Mouse (Mus musculus): ENCODE results near the gene Zfp451.
"Not testable (repeated sequence)": the region's sequence is repeated elsewhere in the genome, so short reads cannot be mapped to it uniquely, and the experiment has no call there.

Gene Zfp451

DNA sequence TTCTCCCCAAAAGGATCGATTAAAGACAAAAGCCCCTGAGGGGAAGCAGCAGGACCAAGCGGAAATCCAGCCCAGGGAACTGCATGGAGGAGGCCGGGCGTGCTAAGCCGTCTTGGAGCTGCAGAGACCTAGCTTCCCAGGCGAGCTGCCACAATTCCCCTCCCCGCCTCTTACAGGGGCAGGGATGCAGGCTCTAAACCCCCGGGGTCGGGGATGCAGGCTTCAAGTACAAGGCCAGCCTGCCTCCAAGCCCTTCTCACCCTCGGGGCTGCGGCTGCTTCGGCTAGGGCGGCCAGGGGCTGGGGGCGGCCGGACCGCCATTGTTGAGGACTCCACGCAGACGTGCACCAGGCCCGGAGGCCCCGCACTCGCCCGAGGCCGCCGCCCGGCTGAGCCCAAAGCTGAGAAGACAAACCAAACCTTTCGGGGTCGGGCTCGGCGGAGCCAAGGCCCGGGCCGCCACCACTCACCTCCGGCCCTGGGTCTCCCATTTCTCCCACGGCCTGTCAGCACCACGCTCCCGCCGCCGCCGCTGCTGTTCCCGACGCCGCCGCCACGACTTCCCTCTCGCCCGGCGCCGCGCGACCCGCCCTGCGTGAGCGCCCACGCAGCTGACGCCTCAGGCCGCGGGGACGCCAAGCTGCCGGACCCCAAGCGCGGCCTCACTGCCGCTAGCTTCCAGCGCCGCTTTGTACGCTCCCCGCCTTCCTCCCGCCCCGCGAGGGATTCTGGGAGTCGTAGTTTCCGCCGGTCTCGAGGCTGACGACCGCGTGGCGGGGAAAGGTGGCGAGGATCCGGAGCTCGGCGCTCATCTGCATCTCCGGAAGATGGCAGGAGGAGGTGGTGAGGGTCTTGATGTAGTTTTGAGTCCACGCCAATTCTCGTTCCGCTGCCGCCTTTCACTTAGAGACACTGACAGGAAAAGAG is at the start of gene Zfp451:
Gene Zfp451 (minus strand): TSS at position 728 of the 927 bp plus-strand sequence.
- DNase-seq: peak; percentile 92

DNA sequence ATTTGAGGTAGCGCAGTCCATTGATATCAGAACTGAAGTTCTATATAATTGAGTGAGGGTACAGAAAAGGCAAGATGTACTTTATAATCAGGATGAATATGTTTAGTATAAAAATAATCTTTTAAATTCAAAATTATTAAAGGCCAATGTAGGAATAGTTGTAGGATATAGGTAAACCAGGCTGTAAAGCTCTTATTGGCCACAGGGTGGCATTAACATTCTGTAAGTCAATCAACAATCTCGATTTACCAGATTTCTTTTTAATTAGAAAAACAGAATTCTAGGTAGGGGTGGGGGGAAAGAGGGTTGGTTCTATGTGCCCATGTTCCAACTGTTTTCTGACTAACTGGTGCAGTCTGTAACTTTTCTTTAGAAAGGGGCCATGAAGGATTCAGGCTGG is 32.4 kb upstream of the Zfp451 start:
- no peak for DNase-seq

DNA sequence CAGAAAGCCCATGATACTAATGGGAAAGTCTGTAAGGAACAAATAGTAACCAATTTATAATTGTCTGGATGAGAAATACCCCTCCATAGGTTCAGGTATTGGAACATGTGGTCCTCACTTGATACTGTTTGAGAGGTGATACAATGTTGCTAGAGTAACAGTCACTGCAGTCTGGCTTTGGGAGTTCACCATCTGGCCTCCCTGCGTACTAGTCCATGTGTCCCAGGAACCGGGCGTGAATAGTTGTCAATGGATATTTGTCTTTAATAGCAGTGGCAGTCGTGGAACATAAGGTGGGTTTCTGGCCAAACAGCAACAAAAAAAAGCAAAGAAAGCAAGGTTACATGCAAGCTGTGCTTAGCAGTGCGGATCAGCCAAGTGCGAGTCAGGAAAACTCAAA is 29.4 kb upstream of the Zfp451 start:
- no peak for DNase-seq

GRCm38 (mm10) chr1:33838952-33839351 is 24.6 kb upstream of the Zfp451 start:
- DNase-seq: not testable (repeated sequence)

DNA sequence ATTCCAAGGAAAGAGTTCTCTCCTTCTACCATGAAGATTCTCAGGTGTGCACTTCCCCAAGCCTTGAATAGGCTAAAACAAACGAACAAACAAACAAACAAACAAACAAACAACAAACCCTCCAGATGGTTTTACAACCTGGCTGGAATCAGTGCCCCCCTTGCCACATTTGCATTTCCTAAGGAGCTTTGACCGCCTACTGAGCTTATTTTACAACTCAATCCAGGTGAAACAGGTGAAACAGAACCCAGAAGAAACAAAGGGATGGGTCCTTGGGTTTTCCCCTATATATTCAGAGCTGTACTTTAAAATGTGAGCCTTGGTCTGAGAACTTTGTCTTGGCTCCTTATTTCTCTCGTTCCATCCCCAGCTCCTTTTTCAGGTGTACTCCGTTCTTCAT is 16.2 kb upstream of the Zfp451 start:
- no peak for DNase-seq

DNA sequence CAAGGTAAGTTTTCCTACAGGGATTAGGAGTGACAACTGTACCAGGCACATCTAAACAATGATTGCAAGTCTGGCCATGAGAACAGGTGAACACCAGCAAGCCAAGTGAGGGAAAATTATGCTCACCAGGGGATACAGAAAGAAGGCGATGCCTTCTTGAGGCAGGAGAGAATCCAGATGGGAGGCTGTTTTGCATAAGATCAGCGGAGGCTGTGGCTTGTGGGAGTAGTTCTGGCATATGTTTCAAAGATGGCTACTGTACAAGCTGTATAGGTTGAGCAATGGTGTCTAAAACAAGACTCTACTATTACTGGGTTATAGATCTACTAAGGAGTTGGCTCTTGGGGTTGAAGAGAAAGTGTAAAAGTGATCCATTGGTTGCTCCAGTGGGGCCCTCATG is 3.5 kb upstream of the Zfp451 start:
- peak; percentile 17 for DNase-seq

DNA sequence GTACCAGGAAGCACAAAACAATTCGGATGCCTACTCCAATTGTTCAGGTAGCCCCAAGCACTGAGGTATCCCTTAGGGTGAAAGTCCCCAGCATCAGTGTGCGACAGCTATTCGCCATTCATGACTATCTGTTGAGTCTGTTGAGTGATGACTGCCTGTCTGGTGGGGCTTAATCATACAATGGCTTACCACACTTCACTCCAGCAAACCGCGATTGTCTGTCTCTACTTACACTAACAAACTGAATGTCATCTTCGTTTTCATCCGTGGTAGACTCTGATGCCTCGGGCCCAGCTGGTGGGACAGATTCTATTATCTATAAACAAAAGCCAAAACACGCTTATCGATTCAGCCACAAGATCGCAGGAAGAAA is 914 bp downstream of the Zfp451 start:
- no peak for DNase-seq

GRCm38 (mm10) chr1:33803323-33803722 is 11.1 kb downstream of the Zfp451 start:
- DNase-seq: peak; percentile 30

GRCm38 (mm10) chr1:33799620-33800019 is 14.8 kb downstream of the Zfp451 start:
- no peak for DNase-seq

DNA sequence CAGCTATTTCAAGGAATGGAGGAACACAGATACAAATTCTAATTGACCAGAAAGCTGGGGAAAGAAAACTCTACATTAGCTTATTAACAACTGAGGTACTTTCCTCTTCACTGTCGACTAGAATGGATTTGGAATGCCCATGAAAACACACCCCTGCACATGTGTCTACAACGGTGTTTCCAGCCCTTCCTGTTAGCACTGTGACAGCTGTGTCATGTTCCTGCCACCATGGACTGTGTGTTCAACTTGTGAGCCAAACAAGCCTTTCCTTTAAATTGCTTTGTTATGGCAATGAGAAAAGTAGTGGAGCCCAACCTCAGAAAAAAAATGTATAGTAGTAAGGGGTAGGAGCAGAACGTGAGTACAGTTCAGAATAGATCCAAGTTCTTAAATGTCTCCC is 25.9 kb downstream of the Zfp451 start:
- no peak for DNase-seq

GRCm38 (mm10) chr1:33788072-33788471 is 26.3 kb downstream of the Zfp451 start:
- DNase-seq: no peak

DNA sequence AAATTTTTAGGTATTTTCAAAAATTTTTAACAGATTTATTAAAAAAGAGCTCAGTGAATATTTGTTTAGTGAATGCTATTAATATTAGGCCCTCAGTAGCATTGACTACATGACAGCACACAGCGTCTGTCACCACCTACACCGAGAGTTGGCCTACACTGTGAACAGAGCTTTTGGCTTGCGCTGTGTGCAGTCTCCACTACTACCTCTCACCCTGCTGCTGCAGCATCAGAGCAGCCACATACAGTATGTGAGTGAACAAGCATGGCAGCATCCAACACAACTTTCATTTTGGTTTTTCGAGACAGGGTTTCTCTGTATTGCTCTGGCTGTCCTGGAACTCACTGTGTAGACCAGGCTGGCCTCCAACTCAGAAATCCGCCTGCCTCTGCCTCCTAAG is 29.8 kb downstream of the Zfp451 start:
- DNase-seq: no peak

GRCm38 (mm10) chr1:33776175-33776611 is 38.2 kb downstream of the Zfp451 start:
- no peak for DNase-seq

- DNase-seq: no peak
Measured at GRCm38 (mm10) chr1:33772106-33772505, 42.3 kb downstream of the Zfp451 start.

- no peak for DNase-seq
Measured at GRCm38 (mm10) chr1:33771621-33772020, 42.8 kb downstream of the Zfp451 start.

DNA sequence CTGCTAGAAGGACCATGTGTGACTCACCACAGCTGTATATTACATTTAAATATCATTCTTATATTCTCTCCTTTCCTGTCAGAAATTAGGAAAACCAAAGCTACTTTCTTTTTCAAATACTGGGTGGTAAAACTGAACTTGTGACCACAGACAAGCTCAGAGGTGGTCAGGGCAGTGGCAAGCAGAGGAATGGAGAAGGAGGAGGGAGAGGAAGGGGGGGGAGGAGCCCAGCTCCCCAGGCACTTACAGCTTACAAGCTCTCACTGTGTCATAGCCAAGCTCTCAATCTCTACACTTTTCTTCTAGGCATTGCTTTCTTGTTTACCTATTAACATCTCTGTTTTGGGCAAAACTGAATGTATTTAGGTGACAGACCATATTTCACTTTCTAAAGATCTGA is 45.6 kb downstream of the Zfp451 start:
- no peak for DNase-seq

GRCm38 (mm10) chr1:33768091-33768787 is 46.2 kb downstream of the Zfp451 start:
- DNase-seq: no peak

- no peak for DNase-seq
Measured at GRCm38 (mm10) chr1:33766520-33767508, 47.6 kb downstream of the Zfp451 start.

DNA sequence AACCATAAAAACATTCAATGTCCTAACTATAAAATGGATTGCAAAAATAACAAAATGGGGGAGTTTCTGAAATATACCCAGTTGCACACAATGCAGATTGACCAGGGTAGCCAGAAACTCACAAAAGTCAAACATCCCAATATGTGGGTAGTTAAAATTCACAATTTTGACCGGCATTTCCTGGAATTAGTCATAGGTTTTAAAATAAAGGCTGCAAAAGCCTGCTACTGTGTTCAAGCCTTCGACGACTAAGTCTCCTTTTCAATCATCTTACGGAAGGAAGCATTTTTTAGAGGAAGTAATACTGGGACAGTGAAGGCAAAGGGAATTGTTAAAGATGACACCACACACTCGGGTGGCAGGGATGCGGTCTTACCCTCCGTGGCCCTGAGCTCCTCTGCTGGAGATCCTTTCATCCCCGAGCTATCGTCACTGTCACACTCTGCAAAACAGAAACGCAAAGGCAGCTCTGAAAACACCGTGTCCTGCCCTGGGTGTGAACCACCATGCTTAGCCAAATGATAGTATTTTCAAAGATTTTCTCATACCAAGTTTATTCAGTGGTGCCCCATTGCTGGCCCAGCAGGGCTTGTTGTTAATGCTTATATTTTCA is 48.8 kb downstream of the Zfp451 start:
- DNase-seq: no peak

DNA sequence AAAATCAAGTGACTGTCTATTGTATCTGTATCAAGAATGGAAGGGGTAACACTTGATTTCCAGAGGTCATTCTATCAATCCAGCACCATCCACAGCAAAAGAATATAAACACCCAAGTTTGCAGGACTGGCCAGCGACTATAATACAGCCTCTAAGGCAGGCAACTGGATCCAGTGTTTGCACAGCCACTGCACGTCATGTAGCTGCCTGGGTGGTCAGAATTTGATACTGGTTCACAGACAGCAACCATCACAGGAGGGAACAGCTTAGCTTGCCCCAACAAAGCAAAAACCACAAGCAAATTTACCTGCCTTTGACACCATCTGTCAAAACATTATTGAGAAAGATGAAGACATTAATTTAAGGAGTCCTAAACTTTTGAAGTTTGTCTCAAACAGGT is 50.6 kb downstream of the Zfp451 start:
- no peak for DNase-seq

DNA sequence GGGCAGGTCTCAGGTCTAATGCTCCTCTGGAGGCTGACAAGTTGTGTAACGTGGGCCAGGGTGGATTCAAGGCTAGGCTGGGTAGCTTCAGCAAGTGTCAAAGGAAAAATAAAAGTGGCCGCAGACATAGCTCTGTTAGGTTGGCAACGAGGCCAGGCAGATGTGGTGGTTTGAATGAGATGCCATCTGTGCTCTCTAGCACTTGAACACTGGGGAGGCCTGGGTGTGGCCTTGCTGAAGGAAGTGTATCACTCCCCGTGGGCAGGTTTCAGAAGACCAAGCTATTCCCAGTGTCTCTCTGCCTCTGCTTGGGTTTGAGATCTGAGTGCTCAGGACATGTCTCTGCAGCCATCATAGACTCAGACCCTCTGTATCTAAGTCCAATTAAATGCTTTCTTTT is 55.9 kb downstream of the Zfp451 start:
- no peak for DNase-seq

DNA sequence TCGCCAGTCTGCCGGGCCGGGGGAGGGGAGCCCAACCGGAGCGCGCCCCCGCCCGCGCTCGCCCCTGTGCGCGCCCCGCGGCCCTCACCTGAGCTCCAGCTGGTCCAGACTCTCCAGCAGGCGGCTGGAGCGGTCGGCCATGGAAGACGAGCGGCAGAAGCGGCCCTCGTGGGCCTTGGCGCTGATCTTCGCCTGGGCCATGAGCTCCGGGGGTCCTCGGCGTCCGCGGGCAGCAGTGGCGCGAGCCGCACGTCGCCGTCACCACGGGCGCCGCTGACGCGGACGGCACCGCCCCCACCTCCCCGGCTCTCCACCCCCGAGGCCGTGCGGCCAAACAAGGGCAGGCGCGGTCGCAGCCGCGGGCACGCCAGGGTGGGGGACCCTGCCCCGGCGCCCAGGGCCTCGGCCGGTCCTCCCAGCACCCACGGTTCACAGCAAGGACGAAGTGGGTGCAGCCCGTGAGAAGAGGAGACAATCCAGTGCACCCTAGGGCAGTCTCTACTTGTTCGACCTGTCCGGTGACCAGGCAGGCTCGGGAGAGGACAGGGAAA is 56.8 kb downstream of the Zfp451 start, which contains the start of gene Bag2:
Gene Bag2 (minus strand): TSS at position 305 of the 551 bp plus-strand sequence.
- DNase-seq: peak; percentile 70
